Mouse (Mus musculus): ENCODE measurements at regions not wholly inside any gene's neighbourhood (a gene's known extent, or its start where the extent isn't known, plus 50 kb on each side); places are given as distances from the start of the nearest gene placed in this dataset.

DNA sequence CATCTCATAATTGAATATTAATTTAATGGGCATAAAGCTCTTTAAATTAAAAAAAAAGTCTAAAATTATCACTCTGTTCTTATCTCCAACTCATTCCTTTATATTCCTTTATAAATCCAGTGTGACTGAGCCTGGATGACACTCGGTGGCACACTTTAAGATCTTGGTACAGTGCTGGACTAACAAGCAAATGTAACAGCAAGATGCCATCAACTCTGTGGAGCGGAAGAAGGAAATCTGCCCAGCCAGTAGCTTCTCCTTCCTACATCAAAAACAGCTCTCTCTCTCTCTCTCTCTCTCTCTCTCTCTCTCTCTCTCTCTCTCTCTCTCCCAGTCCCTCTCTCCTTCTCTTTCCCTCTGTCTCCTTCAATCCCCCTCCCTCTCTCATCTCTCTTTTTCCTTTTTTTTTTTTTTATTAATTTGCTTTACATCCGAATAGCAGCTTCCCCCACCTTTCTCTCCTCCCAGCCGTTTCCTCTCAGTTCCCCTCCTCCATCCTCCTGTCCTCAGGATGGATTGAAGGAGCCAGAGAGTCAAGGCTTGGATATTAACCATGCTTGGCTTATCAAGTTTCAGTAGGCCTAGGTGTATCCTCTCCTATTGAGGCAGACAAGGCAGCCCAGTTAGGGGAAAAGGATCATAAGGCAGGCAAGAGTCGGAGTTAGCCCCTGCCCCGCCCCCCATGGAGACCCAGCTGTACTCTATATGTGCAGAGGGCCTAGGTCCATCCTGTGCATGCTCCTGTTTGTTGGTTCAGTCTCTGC lies 130.4 kb upstream of the Tmtc2 start:
- no peak for DNase-seq (ENCODE audit: low spot score)

DNA sequence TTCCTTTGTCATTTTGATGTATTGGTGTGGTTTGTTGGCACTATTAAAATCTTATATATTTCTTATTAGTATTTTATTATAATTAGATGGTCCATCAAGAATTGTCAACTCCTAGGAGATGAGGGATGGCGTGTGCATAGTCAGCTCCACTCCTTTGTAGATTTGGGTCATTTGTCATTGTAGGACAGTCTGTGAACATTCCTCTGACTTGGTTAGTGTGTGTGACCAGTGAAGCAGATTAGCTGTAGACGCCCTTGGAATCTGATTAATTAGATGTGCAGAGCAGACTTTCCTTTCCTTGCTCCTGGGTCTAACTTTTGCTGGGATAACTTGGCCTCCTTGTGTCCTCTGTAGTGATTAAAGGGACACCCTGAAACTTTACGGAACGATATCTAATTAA lies 118.9 kb upstream of the Tmtc2 start:
- DNase-seq (ENCODE audit: low spot score): peak; percentile 49

DNA sequence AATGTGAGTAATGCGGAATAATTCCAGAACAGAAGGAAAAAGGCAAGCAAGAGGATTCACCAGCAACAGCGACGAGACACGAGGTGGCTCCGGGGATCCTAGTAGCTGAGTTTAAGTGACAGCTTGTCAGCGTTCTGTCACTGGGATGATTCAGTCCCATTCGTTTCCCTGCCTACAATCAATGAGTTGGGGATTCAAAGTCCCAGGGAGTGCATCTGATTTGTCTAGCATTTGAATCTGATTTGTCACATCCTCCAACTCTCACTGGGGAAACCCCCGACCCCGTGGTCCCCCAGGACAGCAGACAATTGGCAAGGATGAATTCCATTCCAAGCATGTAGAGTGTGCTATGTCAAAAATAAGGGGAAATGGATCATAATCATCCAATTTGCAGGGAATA lies 115.1 kb upstream of the Tmtc2 start:
- no peak for DNase-seq (ENCODE audit: low spot score)

DNA sequence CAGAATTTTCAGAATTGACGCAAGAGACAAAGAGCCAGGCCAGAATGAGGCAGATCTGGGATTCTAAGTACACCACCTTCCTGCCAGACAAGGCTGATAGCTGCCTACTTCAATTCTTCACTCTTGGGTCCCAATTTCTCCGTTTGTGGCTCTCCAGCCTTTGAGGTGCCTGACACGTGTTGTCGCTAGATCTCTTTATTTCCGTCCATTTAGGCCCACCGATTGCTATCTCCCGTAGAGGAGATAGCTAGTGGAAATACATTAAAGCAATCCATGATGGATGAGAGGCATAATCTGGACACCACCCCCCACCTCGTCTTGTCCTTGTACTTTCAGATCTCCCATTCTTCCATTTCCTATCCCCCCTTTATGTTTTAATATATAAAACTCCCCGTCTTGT lies 114.6 kb upstream of the Tmtc2 start:
- DNase-seq (ENCODE audit: low spot score): no peak

DNA sequence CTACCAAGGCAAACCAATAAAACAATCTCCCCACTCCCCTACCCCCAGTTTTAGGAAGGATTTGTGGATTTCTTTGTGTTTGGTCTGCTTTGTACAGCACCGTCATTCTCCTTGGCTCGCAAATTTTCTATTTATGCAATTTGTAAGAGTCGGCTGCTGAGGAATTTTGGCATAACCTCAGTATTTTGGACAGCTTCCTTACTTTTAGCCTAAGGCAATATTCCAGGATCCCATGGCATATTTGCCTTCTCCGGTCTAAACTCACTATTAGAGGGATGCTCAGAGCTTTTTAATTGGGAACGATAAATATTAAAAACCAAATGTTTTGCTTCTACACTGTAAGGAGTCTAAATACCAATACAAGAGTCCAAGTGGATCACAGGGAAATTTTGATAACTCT lies 112.6 kb upstream of the Tmtc2 start:
- no peak for DNase-seq (ENCODE audit: low spot score)

DNA sequence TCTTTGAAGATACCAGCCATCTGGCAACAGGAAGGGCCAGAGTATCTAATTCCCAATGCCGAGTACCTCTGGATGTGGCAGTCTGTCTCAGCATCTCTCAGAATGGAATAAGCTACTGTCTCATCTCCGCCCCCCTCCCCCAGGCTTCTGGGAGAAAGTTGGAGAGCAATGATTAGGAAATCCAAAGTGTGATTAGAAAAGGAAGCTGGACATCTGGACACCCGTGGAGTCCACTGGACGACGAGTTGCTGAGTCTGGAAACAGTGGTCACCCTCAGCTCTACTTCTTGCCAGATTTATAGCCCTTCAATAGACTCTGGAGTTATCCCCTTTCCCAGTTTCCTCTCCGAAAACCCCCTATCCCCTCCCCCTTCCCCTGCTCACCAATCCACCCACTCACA lies 105.3 kb upstream of the Tmtc2 start:
- no peak for DNase-seq (ENCODE audit: low spot score)

DNA sequence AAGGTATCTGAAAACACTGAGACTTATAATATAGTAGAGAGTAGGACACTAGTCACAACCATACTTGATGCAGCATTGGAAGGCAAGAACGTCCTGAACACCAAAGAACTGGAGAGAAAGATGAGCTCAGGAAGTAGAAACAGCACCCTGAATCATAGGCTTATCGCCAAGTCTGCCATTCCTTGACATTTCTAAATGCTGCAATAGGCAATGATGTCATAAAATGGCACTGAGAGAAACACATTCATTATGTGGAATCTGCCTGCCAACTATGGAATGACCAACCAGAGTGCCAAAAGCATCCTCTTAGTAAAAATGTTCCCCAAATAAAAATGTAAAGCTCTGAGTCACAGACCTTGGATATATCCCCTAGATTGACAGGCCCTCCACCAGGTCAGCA lies 92.7 kb upstream of the Tmtc2 start:
- DNase-seq (ENCODE audit: low spot score): no peak

DNA sequence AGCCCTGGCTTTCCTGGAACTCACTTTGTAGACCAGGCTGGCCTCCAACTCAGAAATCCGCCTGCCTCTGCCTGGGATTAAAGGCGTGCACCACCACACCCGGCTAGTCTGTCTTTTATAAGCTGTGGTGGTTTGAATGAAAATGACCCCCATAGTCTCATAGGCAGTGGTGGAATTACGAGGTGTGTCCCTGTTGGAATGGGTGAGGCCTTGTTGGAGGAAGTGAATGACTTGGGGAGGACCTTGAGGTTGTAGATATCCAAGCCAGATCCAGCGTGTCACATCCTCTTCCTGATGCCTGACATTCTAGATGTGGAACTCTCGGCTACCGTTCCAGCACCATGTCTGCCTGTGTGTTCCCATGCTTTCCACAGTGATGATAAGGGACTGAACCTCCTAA lies 86.5 kb upstream of the Tmtc2 start:
- no peak for DNase-seq (ENCODE audit: low spot score)

DNA sequence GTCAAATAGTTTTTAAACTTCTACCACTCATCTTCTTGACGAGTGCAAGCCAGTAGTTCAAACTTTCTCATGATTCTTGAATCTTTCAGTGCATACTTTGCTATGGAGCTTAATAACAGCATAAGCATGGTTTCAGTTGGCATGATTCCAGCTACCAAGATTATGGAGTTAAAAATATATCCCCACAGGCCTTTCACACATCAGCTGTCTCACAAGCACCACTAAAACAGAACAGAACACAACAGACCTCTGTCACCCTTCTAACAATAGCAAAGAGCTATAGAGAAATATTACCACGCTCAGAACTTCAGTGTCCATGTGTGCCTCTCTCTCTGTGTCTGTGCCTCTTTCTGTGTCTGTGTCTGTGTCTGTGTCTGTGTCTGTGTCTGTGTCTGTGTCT lies 82.5 kb upstream of the Tmtc2 start:
- no peak for DNase-seq (ENCODE audit: low spot score)

DNA sequence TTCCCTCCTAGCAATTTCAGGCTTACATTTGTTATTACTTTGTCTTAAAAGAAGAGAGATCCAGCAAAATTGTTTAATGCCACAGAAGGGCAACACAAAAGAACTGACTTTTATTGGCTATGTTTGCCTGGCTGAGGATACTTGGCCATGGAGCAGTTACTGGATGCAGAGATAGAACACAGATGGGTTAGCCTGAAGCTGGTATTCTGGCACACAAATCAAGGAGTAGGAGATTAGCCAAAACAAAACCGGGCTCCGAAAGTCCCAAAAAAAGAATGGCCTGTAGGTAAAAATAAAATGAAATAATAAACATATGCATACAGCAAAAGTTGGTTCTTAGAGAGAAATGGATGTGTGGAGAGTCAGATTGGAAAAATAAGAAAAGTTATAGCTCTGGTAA lies 78.2 kb upstream of the Tmtc2 start:
- no peak for DNase-seq (ENCODE audit: low spot score)

DNA sequence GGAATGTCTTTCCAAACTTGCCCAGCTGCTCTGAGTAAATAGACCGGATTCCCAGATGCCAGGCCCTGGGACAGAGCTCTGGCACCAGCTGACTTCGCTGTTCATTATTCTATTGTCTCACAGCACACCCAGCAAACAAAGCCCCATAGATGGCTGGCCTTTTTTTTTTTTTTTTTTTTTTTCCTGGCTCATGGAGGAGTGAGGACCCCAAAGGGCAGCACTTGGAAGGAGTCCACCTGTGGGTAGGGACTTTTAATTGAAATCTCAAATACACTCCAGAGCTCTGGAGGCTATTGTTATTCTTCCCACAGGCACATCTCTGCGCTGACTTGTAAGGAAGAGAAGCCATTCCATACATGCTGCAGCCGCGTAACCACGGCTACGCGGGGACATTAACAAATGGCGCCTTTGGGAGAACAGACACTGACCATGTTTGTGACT lies 64.8 kb upstream of the Tmtc2 start:
- DNase-seq (ENCODE audit: low spot score): peak; percentile 60

DNA sequence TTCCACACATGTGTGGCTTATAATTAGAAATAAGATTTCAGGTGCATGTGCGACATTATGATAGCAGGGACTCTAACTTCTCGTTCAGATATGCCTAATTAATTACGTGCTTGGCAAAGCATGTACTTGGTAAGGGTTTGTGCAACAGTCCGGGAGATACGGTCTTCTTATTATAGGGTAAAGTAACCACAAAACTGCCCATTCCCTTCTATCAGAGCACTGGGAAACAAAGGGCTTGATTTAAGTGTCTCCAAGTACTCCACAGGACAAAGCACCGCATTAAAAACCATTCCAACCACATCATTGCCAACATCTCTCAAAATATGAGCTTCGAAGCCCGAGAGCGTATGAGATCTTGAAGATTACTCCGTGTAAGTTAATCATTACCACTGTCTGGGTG lies 64.2 kb upstream of the Tmtc2 start:
- no peak for DNase-seq (ENCODE audit: low spot score)

DNA sequence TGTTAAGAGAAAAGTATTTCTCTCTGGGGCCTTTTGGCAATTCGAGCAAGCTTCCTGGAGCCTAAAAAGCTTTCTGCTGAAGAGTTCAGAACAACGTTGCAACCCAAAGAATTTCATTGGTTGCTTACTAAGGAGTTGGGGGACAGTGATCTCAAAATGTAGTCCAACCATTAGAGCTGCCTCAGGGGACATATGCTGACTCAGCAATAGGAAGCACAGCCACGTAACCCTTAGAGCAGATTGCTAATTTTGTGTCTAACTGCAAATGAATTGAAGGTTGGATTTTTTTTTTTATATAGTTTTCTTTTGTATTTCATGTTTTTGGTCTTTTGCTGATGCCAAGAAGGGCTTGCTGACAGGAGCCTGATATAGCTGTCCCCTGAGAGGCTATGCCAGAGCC lies 52.6 kb upstream of the Tmtc2 start:
- DNase-seq (ENCODE audit: low spot score): no peak

DNA sequence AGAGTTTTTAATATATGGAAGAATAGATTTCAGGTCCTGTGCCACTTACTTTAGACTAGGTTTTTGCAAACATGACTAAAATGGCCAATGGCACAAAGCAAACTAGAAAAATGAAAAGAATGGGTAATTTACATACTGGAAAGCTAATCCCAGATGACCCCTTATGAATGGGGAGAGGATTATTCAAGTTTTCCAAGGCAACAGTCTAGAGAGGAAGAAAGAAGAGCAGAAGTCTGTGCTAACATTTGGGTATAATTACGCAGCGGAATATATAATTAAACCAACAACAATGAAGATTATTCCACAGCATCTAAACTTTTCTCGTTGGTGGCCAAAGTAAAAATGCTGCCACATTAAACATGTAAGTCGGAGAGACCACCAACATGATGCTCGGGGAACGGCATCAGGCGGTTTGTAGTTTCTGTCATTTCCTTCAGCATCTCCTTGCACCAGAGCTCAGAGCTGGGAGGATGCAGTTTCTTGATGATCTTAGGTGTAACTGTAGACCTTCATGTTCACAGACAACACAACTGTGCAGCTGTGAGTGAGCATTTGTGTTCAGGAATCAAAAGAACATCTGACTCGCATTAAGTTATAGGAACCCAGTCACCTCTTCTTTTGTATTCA lies 51.2 kb upstream of the Tmtc2 start:
- DNase-seq (ENCODE audit: low spot score): no peak
